Mouse (Mus musculus) liver, adult (tissue): ENCODE results near the gene Gm17019.
"Not testable (repeated sequence)": the region's sequence is repeated elsewhere in the genome, so short reads cannot be mapped to it uniquely, and the experiment has no call there.

Source experiments
- GATA4 ChIP-seq: IDR thresholded peaks from 2 replicates; pipeline ENCODE4 v1.6.1; 2014; ENCODE audit warnings: mild to moderate bottlenecking, low read length; ENCODE audit not compliant: insufficient replicate concordance

Gene Gm17019

DNA sequence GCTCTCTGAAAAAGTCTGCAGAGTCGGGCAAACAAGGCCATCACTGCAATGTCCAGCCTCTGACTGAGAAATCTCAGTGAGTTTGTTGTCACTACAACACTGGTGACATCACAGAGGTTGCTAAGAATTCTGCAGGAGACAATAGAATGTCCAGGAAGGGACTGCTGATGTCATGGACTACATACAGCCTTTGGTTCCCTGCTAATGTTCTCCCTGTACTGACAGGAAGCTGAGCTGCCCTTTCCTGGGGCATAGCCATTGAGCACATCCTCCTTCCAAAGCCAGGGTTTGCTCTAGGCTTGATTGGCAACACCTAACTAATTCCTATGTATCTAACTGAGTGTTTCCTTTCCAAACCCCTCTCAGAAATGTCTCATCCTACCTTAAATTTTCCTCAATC, at the start of gene Gm17019:
Gm17019 (minus strand) TSS at position 101 of the 400 bp plus-strand sequence.
- not testable (repeated sequence) for TF ChIP-seq GATA4
